Mouse (Mus musculus) heart, postnatal 10 days (tissue): Measurements from ENCODE around the gene Tnfrsf9. TPM values are rescaled to one million over a fixed set of nuclear protein-coding genes. Genes with fewer than 3 reads are reported as not detected.
A peak's percentile ranks its signal among the peaks of the same experiment; 100 is the strongest.

Experiments
- DNase-seq, 2 experiments: peaks; one replicate each; pipeline ENCODE4 v3.0.0; 2021
- intact Hi-C: fragments of 180-260 bp; cut with DNase I; formaldehyde crosslinking; loops from one replicate; pipeline ENCODE4 v1.15.1; 2025
- total RNA-seq, 2 experiments: library from RNA; stranded (reverse); gene quantifications; 2 replicates each; pipeline ENCODE4 v1.2.3; 2021

Tnfrsf9 gene
- total RNA-seq, 2 experiments from 2014 or later, result 0.12 TPM; not detected in 1

GRCm38 (mm10) chr4:150925923-150926322 is 11.6 kb downstream of the Tnfrsf9 start:
- DNase-seq, result no peak
- intact Hi-C loops, result no loop called here

GRCm38 (mm10) chr4:150926924-150927705 is 12.8 kb downstream of the Tnfrsf9 start:
- DNase-seq, result no peak
- intact Hi-C loops, result no loop called here

DNA sequence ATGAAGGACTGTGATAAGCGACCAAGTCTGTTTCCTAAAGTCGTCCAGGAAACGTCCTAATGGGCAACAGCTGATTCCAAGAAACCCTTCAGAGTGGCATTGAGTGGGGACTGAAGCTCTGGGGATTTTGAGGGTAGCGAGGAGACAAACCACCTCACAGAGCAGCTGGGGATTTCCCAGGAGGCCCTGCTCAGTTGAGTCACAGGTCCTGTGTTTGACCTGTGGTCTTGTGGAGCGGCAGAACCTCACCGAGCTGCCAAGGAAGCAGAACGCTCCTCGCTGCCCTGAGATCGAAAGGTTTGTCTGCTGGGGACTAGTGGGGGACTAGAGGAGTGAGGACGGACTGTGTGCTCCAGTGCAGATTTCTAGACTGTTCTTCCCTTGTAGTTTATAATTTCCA is 13.4 kb downstream of the Tnfrsf9 start:
- intact Hi-C loops, result no loop called here
- no peak for DNase-seq

DNA sequence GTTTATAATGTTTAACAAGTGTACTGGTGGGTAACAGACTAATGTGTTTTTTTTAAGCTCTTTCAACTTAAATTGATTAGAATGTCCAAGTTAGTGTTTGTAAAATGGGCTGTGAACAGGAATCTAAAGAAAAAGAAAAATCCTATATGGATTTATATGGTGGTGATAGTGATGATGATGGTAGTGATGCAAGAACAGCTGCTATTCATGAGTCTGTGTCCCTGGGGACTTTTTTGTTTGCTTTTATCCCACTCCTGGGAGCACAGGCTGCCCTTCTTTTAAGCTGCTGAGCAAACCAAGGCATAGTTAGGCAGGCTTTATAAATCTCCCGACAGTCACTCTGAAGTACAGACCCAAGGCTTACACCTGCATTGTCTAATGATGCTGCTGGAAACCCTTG is 19.1 kb downstream of the Tnfrsf9 start:
- intact Hi-C loops, result no loop called here
- no peak for DNase-seq

DNA sequence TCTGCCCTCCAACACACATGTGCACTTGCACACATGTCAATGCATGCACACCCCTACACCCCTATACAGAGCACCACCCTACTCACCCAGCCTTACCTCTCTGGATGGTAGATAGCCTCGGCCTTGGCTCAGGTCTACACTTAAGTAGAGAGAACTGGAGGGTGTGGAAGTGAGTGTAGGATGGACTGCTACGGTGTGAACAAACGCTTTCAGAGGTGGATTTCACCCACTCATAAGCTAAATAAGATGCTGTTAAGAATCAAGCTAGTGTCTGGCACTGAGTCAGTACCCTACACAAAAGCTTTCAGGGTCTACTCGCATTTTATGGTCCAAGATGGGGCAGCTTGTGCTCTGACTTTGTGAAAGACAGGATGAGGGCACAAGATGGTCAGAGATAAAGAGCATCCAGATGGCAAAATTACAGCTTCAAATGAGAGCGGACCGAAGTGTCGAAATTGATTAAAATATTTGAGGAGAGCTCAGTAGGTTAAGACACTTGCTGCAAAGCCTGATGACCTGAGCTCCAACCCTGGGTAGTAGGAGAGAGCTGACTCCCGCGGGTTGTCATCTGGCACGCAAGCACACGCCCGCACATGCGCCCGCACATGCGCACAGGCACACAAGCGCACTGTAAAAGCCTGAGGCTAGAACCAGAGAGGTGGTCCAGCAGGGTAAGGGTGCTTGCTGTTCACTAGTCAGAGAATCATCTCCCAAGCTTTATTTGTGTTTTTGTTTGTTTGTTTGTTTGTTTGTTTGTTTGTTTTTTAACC is 23.1 kb downstream of the Tnfrsf9 start:
- peak in 1 of 2 experiments; percentile 42 for DNase-seq
- intact Hi-C loops, result no loop called here

DNA sequence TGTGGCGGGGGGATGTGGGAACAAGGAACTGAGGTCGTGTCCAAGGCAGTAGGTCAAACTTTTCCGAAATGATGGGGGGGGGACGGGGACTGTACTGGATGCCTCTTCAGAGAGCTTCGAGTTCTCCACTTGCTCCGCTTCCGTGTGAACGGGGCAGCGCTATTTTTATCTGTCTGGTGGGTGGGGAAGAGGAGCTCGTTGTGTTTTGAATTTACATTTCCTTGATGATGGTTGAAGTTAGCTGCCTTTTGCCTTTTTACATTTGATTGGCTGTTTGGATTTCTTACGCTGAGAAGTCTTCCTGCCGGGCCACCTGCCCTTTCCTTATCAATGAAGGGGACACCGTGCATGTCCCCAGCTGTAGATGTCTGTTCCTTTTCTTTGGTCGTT is 23.7 kb downstream of the Tnfrsf9 start:
- intact Hi-C loops, result no loop called here
- no peak for DNase-seq

DNA sequence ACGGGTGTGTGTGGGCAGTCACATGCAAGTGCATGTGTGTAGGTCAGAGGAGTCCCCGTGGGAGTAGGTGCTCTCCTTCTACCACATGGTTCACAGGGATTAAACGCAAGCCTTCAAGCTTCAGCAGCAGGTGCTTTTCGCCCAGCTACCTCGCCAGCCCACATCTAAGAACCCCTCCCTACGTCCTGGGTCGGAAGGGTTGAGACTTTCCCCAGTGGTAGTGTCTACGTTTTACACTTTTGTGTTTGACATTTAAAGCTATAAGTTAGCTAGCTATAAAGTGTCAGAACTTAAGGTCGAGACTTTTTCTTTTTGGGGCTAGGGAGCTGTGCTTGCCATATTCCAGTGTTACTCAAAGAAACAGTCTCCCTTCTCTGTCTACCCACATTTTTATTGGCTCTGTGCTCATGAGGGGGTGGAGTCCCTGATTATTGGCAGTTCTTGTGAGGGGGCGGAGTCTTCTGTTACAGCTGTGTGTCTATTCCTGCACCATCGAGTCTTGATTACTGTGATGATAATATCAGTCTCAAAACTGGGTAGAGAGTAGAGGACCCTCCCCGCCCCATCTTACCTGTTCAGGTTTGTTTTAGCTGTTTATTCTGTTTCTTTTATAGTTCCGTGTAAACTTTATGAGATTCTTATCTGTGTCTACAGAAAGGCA is 25.8 kb downstream of the Tnfrsf9 start:
- intact Hi-C loops, result no loop called here
- DNase-seq, result no peak

DNA sequence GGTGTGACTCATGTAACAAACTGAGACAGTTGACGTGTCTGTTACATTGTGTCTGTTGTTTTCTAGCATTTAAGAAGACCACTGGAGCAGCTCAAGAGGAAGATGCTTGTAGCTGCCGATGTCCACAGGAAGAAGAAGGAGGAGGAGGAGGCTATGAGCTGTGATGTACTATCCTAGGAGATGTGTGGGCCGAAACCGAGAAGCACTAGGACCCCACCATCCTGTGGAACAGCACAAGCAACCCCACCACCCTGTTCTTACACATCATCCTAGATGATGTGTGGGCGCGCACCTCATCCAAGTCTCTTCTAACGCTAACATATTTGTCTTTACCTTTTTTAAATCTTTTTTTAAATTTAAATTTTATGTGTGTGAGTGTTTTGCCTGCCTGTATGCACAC is 30.3 kb downstream of the Tnfrsf9 start:
- intact Hi-C loops, result no loop called here
- DNase-seq, result no peak

DNA sequence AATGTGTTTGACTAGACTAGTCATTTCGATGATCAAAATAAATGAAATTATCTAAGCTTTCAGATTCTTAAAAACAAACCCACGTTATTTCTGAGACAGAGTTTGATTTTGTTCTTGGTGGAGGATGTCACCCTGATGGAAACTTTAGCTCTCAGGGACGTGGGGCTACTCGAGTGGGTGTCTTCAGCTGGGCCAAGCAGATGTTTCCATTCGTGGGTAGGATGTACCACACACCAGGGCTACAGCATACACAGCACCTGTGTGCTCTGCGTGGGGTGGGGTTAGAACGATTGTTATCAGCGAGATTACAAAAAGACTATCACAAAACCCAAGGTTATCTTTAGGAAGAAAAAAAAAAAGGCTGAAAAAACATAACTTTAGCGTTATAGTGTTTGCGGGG is 36.6 kb downstream of the Tnfrsf9 start:
- no peak for DNase-seq
- intact Hi-C loops, result no loop called here

DNA sequence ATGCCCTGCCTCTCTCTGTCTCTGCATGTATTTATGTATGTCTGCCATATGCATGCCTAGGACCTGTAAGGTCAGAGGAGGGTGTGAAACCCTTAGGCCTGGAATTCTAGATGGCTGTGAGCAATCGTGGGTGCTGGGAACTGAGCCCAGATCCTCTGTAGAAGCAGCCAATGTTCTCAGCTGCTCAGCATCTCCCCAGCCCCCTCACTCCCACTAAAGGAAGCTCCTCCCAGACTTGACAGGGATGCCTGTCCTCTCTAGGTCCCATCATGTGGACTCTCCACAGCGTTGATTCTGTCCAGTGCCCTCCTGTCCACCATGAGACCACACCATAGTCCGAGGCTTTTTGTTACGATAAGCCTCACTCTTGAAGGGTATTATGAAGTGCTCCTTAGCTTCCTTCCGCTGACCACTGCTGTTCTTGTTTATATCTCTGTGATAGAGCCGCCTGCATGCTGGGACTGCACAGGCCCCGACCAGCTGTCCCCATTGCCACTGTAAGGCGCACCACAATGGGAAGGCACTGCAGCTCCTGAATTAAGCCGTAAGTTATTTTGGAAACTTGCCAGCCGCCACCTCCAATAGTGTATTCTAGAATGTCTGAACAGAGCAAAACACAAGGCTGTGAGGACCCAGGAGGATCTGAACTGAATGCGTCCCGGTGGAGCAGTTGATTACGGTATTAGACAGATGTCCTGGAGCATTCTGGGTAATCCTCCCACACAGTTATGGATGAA is 42.2 kb downstream of the Tnfrsf9 start:
- peak in 1 of 2 experiments; percentile 22 for DNase-seq
- intact Hi-C loops, result no loop called here

DNA sequence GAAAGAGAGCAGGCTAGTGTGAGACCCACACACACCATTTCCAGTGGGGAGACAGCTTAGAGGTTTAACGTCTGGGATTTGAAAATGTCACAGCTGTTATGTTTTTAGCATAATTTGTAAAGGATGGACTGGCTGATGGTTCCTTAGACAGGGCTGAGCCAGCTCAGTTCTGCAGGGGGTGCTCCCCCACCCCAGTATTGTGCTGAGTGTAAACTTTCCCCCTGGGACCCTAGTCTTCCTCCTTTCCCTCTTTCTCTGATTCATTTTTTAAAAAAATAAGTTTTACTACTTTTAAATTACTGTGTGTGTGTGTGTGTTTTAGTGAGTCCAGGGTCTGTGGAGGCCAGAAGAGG is 42.7 kb downstream of the Tnfrsf9 start:
- DNase-seq, result no peak
- intact Hi-C loops, result no loop called here

GRCm38 (mm10) chr4:150958536-150958935 is 44.2 kb downstream of the Tnfrsf9 start:
- intact Hi-C loops, result no loop called here
- no peak for DNase-seq

DNA sequence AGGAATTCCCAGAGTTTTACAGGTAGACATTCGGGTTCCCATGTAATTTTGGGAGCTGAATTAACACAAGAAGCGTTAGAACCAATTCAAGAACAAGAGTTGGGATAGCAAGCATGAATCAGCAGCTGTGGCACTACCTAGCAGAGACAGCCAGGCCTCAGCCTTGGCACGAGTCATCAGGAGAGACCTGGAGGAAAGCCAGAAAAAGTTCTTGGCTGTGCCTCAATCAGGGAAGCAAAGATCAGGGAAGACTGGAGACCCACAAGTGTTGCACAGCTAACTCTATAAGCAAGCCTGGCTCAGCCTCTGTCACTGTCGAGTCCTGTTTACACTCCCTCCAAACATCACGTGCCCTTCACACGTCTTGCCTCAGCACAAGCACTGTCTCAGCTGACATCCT is 47.9 kb downstream of the Tnfrsf9 start:
- intact Hi-C loops, result loop anchor here (5.0 kb wide), 1 partner anchor 45 kb away; no protein-coding TSS in a partner anchor
- peak; percentile 58 to 68 for DNase-seq

GRCm38 (mm10) chr4:150963711-150964110 is 49.3 kb downstream of the Tnfrsf9 start:
- peak in 1 of 2 experiments; percentile 23 for DNase-seq

DNA sequence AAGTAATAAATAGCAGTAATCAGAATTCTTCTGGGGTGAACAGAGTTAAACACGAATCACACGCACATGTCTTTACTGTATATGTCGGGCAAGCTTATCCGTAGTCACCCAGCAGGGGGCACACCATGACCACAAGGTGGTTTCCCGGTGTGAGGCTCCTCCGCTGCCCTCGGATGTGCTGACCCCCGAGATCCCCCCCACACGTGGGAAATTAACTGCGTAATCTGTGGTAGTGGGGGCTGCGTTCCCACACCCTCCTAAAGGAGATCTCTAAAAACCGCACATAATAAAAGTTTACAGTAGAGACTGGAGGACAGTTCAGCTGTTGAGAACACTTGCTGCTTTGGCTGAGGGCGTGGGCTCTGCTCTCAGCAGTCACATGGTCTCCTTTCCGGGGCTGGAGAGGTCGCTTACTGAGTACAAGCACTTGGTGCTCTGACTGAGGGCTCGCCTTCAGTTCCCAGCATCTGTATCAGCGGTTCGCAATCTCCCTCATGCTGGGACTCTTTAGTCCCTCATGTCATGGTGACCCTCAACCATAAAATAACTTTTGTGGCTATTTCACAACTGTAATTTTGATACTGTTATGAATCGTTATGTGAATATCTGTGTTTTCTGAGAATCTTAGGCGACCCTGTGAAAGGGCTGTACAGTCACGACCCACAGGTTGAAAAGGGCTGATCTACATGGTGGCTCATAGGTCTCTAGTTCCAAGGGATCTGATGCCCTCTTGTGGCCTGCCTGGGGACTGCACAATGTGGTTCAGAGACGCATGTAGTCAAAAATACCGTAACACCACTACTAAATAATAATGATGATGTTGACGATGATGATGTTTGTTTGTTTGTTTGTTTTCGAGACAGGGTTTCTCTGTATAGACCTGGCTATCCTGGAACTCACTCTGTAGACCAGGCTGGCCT is 50.5 kb downstream of the Tnfrsf9 start:
- intact Hi-C loops, result loop anchor here (2.0 to 5.0 kb wide), 4 partner anchors 48 to 308 kb away; no protein-coding TSS in a partner anchor
- peak; percentile 89 to 94 for DNase-seq

More at GRCm38 (mm10) chr4:150963711-150964110, 49.3 kb downstream of the Tnfrsf9 start:
- intact Hi-C loops, result loop anchor here (2.0 to 5.0 kb wide), 2 partner anchors 46 to 63 kb away; no protein-coding TSS in a partner anchor

- intact Hi-C loops, result loop anchor here (2.0 to 5.0 kb wide), 3 partner anchors 62 to 308 kb away; no protein-coding TSS in a partner anchor
- no peak for DNase-seq
Observed at GRCm38 (mm10) chr4:150965555-150965951, 51.2 kb downstream of the Tnfrsf9 start.

DNA sequence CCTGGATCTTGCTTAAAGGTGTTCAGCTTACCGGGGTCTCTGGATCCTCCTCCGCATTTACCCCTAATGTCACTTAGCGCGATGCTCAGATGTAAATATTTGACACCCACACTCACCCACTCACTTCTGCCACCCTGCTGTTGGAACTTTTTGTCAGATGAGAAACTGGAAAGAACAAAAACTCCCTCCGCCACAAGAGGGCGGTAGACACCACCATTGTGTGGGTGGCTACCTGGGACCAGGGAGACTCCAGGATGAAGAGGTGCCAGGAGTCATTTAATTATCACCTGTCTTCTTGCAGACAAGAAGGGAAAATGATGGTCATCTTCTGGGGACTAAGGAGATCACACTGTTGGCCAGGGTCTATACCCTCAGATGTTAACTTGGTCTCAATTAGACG is 52.2 kb downstream of the Tnfrsf9 start:
- DNase-seq, result peak; percentile 69 to 81
- intact Hi-C loops, result loop anchor here (2.0 to 5.0 kb wide), 3 partner anchors 61 to 309 kb away; no protein-coding TSS in a partner anchor

- intact Hi-C loops, result loop anchor here (5.0 kb wide), 2 partner anchors 58 to 312 kb away; no protein-coding TSS in a partner anchor
Observed at GRCm38 (mm10) chr4:150968956-150969355, 54.6 kb downstream of the Tnfrsf9 start.

GRCm38 (mm10) chr4:150973264-150973663 is 58.9 kb downstream of the Tnfrsf9 start:
- intact Hi-C loops, result no loop called here
- no peak for DNase-seq

More at GRCm38 (mm10) chr4:150968956-150969355, 54.6 kb downstream of the Tnfrsf9 start:
- DNase-seq, result no peak
